Mouse (Mus musculus): ENCODE measurements around the gene Mtch1.
"Not testable (repeated sequence)": the region's sequence is repeated elsewhere in the genome, so short reads cannot be mapped to it uniquely, and the experiment has no call there.

Mtch1 gene

GRCm38 (mm10) chr17:29347645-29348256, at the start of gene Mtch1:
Gene Mtch1 (minus strand): TSS chr17:29347934.
- DNase-seq (ENCODE audit: low spot score in 2 of 2): peak; percentile 95 to 96

GRCm38 (mm10) chr17:29396821-29397242, 49.1 kb upstream of the Mtch1 start:
- peak; percentile 61 to 78 for DNase-seq (ENCODE audit: low spot score in 2 of 2)

GRCm38 (mm10) chr17:29396056-29396799, 48.5 kb upstream of the Mtch1 start:
- no peak for DNase-seq (ENCODE audit: low spot score in 2 of 2)

- DNase-seq (ENCODE audit: low spot score in 2 of 2): no peak
Measured at GRCm38 (mm10) chr17:29395381-29395780, 47.6 kb upstream of the Mtch1 start.

GRCm38 (mm10) chr17:29394761-29395160, 47.0 kb upstream of the Mtch1 start:
- not testable (repeated sequence) for DNase-seq (ENCODE audit: low spot score in 2 of 2)

GRCm38 (mm10) chr17:29394106-29394760, 46.5 kb upstream of the Mtch1 start:
- no peak for DNase-seq (ENCODE audit: low spot score in 2 of 2)

- no peak for DNase-seq (ENCODE audit: low spot score in 2 of 2)
Measured at GRCm38 (mm10) chr17:29393335-29394089, 45.8 kb upstream of the Mtch1 start.

- no peak for DNase-seq (ENCODE audit: low spot score in 2 of 2)
Measured at GRCm38 (mm10) chr17:29391280-29391679, 43.5 kb upstream of the Mtch1 start.

- DNase-seq (ENCODE audit: low spot score in 2 of 2): no peak
Measured at GRCm38 (mm10) chr17:29388978-29389377, 41.2 kb upstream of the Mtch1 start.

- no peak for DNase-seq (ENCODE audit: low spot score in 2 of 2)
Measured at GRCm38 (mm10) chr17:29385746-29386145, 38.0 kb upstream of the Mtch1 start.

GRCm38 (mm10) chr17:29384850-29385438, 37.2 kb upstream of the Mtch1 start:
- DNase-seq (ENCODE audit: low spot score in 2 of 2): no peak

GRCm38 (mm10) chr17:29383923-29384322, 36.2 kb upstream of the Mtch1 start:
- no peak for DNase-seq (ENCODE audit: low spot score in 2 of 2)

- DNase-seq (ENCODE audit: low spot score in 2 of 2): no peak
Measured at GRCm38 (mm10) chr17:29382417-29382816, 34.7 kb upstream of the Mtch1 start.

- DNase-seq (ENCODE audit: low spot score in 2 of 2): peak in 1 of 2 experiments; percentile 32
Measured at GRCm38 (mm10) chr17:29381472-29381871, 33.7 kb upstream of the Mtch1 start.

- no peak for DNase-seq (ENCODE audit: low spot score in 2 of 2)
Measured at GRCm38 (mm10) chr17:29380241-29380640, 32.5 kb upstream of the Mtch1 start.

GRCm38 (mm10) chr17:29378056-29378455, 30.3 kb upstream of the Mtch1 start:
- no peak for DNase-seq (ENCODE audit: low spot score in 2 of 2)

GRCm38 (mm10) chr17:29375871-29376270, 28.1 kb upstream of the Mtch1 start:
- no peak for DNase-seq (ENCODE audit: low spot score in 2 of 2)

GRCm38 (mm10) chr17:29370984-29371723, 23.4 kb upstream of the Mtch1 start:
- peak; percentile 90 to 95 for DNase-seq (ENCODE audit: low spot score in 2 of 2)

- no peak for DNase-seq (ENCODE audit: low spot score in 2 of 2)
Measured at GRCm38 (mm10) chr17:29368726-29369125, 21.0 kb upstream of the Mtch1 start.

- DNase-seq (ENCODE audit: low spot score in 2 of 2): no peak
Measured at GRCm38 (mm10) chr17:29365105-29365621, 17.4 kb upstream of the Mtch1 start.

GRCm38 (mm10) chr17:29363109-29363508, 15.4 kb upstream of the Mtch1 start:
- no peak for DNase-seq (ENCODE audit: low spot score in 2 of 2)

Measured in frontal cortex, postnatal 36 days (tissue).